Mouse (Mus musculus) CH12.LX (cell line): Measurements from ENCODE around the gene Hspa5. TPM values are rescaled to one million over a fixed set of nuclear protein-coding genes. Genes with fewer than 3 reads are reported as not detected.

ENCODE experiments used
- DNase-seq: peaks from one replicate; pipeline ENCODE4 v3.0.0-alpha.2; 2013; ENCODE audit errors: extremely low read depth
- H3K27ac ChIP-seq: 2 replicates; pipeline ENCODE4 v1.5.1; 2012; ENCODE audit warnings: low read depth, mild to moderate bottlenecking, control low read depth, moderate library complexity; ENCODE audit not compliant: insufficient read depth
- H3K27me3 ChIP-seq: replicated peaks from 2 replicates; pipeline ENCODE3; 2012; ENCODE audit warnings: inconsistent platforms
- H3K36me3 ChIP-seq, 2 experiments: replicated peaks in 1 of 2; 2 replicates each; pipeline versions ENCODE3 to v1.6.1; 2012; ENCODE audit warnings: inconsistent platforms in 1 of 2, low read length in 1 of 2, mild to moderate bottlenecking in 1 of 2, mixed read lengths in 1 of 2, moderate library complexity in 1 of 2; ENCODE audit not compliant: control insufficient read depth in 1 of 2, insufficient read depth in 1 of 2
- H3K4me1 ChIP-seq, 2 experiments: 2 replicates each; pipeline ENCODE4 v1.6.1; 2012; ENCODE audit warnings: inconsistent platforms in 1 of 2, moderate library complexity in 1 of 2; ENCODE audit not compliant: insufficient read depth in 2 of 2, control insufficient read depth in 1 of 2
- H3K4me2 ChIP-seq: 2 replicates; pipeline ENCODE4 v1.6.1; 2012; ENCODE audit warnings: low read depth, mild to moderate bottlenecking, control low read depth; ENCODE audit not compliant: poor library complexity, insufficient read depth, severe bottlenecking
- H3K4me3 ChIP-seq, 3 experiments: fragments of 150-350 bp in 1 of 3; sonication (generic) in 1 of 3; replicated peaks in 1 of 3; 2 replicates each; pipeline versions ENCODE3 to v1.5.1; 2011 to 2012; ENCODE audit warnings: low read depth in 2 of 3, low read length in 2 of 3, mild to moderate bottlenecking in 2 of 3, moderate library complexity in 2 of 3, control low read depth in 1 of 3, improper control_type of control experiment in 1 of 3, inconsistent platforms in 1 of 3, mixed read lengths in 1 of 3; ENCODE audit not compliant: poor library complexity in 1 of 3
- H3K79me2 ChIP-seq: replicated peaks from 2 replicates; pipeline ENCODE4 v1.6.1; 2012; ENCODE audit warnings: mild to moderate bottlenecking, moderate library complexity; ENCODE audit not compliant: control insufficient read depth, poor library complexity, insufficient read depth, severe bottlenecking; ENCODE audit errors: extremely low read depth
- H3K9ac ChIP-seq: 2 replicates; pipeline ENCODE4 v1.6.1; 2012; ENCODE audit warnings: low read depth, mild to moderate bottlenecking, control low read depth, moderate library complexity; ENCODE audit not compliant: insufficient read depth
- H3K9me3 ChIP-seq: replicated peaks from 2 replicates; pipeline ENCODE3; 2012; ENCODE audit warnings: low read length, inconsistent platforms, mixed read lengths
- BHLHE40 ChIP-seq: IDR thresholded peaks from 2 replicates; pipeline ENCODE4 v1.6.1; 2011; ENCODE audit warnings: mild to moderate bottlenecking, low read depth, low read length, improper control_type of control experiment
- CHD1 ChIP-seq: IDR thresholded peaks from 2 replicates; pipeline ENCODE4 v1.6.1; 2012; ENCODE audit warnings: low read depth, low read length, improper control_type of control experiment, inconsistent platforms
- CTCF ChIP-seq, 2 experiments: IDR thresholded peaks in 1 of 2; conservative IDR thresholded peaks in 1 of 2; 2 replicates each; pipeline ENCODE4 v1.5.1; 2011 to 2012; ENCODE audit warnings: low read depth in 2 of 2, low read length in 2 of 2, improper control_type of control experiment in 1 of 2, inconsistent platforms in 1 of 2, mild to moderate bottlenecking in 1 of 2, moderate library complexity in 1 of 2
- EP300 ChIP-seq: IDR thresholded peaks from 2 replicates; pipeline ENCODE4 v1.6.1; 2011; ENCODE audit warnings: low read length, improper control_type of control experiment
- ETS1 ChIP-seq: conservative IDR thresholded peaks from 2 replicates; pipeline ENCODE4 v1.6.1; 2012; ENCODE audit warnings: low read depth, mild to moderate bottlenecking, inconsistent platforms, low read length, improper control_type of control experiment, moderate library complexity
- GABPA ChIP-seq: IDR thresholded peaks from 2 replicates; pipeline ENCODE4 v1.6.1; 2012; ENCODE audit warnings: low read depth, low read length, improper control_type of control experiment, inconsistent platforms; ENCODE audit not compliant: insufficient replicate concordance
- HCFC1 ChIP-seq: IDR thresholded peaks from 2 replicates; pipeline ENCODE4 v1.6.1; 2012; ENCODE audit warnings: low read depth, mild to moderate bottlenecking, inconsistent platforms, low read length, improper control_type of control experiment
- IRF4 ChIP-seq: IDR thresholded peaks from 2 replicates; pipeline ENCODE4 v1.6.1; 2014; ENCODE audit warnings: low read depth, mild to moderate bottlenecking, inconsistent platforms, low read length, improper control_type of control experiment
- JUND ChIP-seq: conservative IDR thresholded peaks from 2 replicates; pipeline ENCODE4 v1.6.1; 2011; ENCODE audit warnings: low read depth, low read length, improper control_type of control experiment
- KAT2A ChIP-seq: IDR thresholded peaks from 2 replicates; pipeline ENCODE4 v1.6.1; 2012; ENCODE audit warnings: low read length, improper control_type of control experiment, inconsistent platforms; ENCODE audit not compliant: insufficient replicate concordance
- MAFK ChIP-seq: IDR thresholded peaks from 2 replicates; pipeline ENCODE4 v1.6.1; 2011; ENCODE audit warnings: low read length, improper control_type of control experiment; ENCODE audit not compliant: insufficient replicate concordance
- MEF2A ChIP-seq: IDR thresholded peaks from 2 replicates; pipeline ENCODE4 v1.6.1; 2014; ENCODE audit warnings: low read depth, mild to moderate bottlenecking, inconsistent platforms, low read length, improper control_type of control experiment, borderline replicate concordance
- MXI1 ChIP-seq: IDR thresholded peaks from 2 replicates; pipeline ENCODE4 v1.6.1; 2011; ENCODE audit warnings: mild to moderate bottlenecking, low read depth, low read length, improper control_type of control experiment
- MYC ChIP-seq: IDR thresholded peaks from 2 replicates; pipeline ENCODE4 v1.6.1; 2011; ENCODE audit warnings: low read depth, mild to moderate bottlenecking, improper control_type of control experiment, low read length
- RAD21 ChIP-seq: IDR thresholded peaks from 2 replicates; pipeline ENCODE4 v1.6.1; 2011; ENCODE audit warnings: low read depth, mild to moderate bottlenecking, low read length, improper control_type of control experiment, moderate library complexity
- SMC3 ChIP-seq: IDR thresholded peaks from 2 replicates; pipeline ENCODE4 v1.6.1; 2011; ENCODE audit warnings: low read depth, low read length, improper control_type of control experiment
- TBP ChIP-seq: conservative IDR thresholded peaks from 2 replicates; pipeline ENCODE4 v1.6.1; 2011; ENCODE audit warnings: low read depth, low read length, improper control_type of control experiment
- TCF12 ChIP-seq: IDR thresholded peaks from 2 replicates; pipeline ENCODE4 v1.6.1; 2014; ENCODE audit warnings: low read depth, mild to moderate bottlenecking, inconsistent platforms, low read length, improper control_type of control experiment
- UBTF ChIP-seq: IDR thresholded peaks from 2 replicates; pipeline ENCODE4 v1.6.1; 2012; ENCODE audit warnings: low read depth, mild to moderate bottlenecking, inconsistent platforms, low read length, improper control_type of control experiment, moderate library complexity
- USF2 ChIP-seq: conservative IDR thresholded peaks from 2 replicates; pipeline ENCODE4 v1.6.1; 2011; ENCODE audit warnings: low read depth, low read length, improper control_type of control experiment
- ZC3H11A ChIP-seq: IDR thresholded peaks from 2 replicates; pipeline ENCODE4 v1.6.1; 2012; ENCODE audit warnings: low read depth, mild to moderate bottlenecking, inconsistent platforms, low read length, improper control_type of control experiment
- ZKSCAN1 ChIP-seq: IDR thresholded peaks from 2 replicates; pipeline ENCODE4 v1.6.1; 2012; ENCODE audit warnings: low read depth, inconsistent platforms, low read length, improper control_type of control experiment, borderline replicate concordance
- dilution Hi-C: fragments of 300-500 bp; cut with MboI; formaldehyde crosslinking; loops from 2 replicates; pipeline ENCODE4 v1.14.3; 2020; ENCODE audit warnings: low sequenced_read_pairs; ENCODE audit not compliant: extremely low pct_unique_long_range_greater_than_20kb, extremely low pct_ligation_motif_present
- in situ Hi-C: fragments of 300-500 bp; cut with MboI; formaldehyde crosslinking; loops from 3 replicates; pipeline ENCODE4 v1.14.3; 2019; ENCODE audit warnings: low sequenced_read_pairs, low pct_ligation_motif_present, low pct_unique_long_range_greater_than_20kb, mixed read lengths
- polyA plus RNA-seq: library from polyadenylated mRNA; unstranded; fragments of >175 nt; gene quantifications from 2 replicates; pipeline ENCODE4 v1.2.1, GENCODE M21; 2012; ENCODE audit warnings: low read depth; ENCODE audit not compliant: insufficient read length
- total RNA-seq, 2 experiments: library from RNA; depleted of rRNA; stranded (reverse); fragments of 300-350 nt in 1 of 2; fragments of >200 nt in 1 of 2; gene quantifications; 2 replicates each; pipeline ENCODE4 v1.2.3; 2012 to 2014

Gene Hspa5
- total and polyA plus RNA-seq, 3 experiments = 791 to 1,168 (median 866) TPM

DNA sequence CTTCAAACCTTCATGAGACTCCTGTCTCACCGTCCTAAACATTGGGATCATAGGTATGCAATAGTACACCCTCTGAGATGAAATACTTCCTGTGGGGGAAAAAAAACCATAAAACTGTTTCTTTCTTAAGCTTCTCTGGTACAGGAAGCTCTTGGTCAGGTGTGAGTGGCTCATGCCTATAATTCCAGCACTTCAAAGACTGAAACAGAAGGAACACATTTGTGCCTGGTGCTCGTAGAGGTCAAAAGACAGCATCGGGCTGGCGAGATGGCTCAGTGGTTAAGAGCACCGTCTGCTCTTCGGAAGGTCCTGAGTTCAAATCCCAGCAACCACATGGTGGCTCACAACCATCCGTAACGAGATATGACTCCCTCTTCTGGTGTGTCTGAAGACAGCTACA, 27.3 kb upstream of the Hspa5 start:
- no peak overlapping the region for H3K4me3 ChIP-seq
- in situ Hi-C loops = no loop called here
- H3K4me2 ChIP-seq = no peak overlapping the region
- no peaks in the 10 kb centered on the region for H3K27me3 ChIP-seq
- H3K36me3 ChIP-seq = peaks cover 6 to 49% of the 10 kb centered on the region in 2 experiments
- TF ChIP-seq CTCF (conservative IDR thresholded peaks at IDR 0.05 in 1 of 2, IDR thresholded peaks at IDR 0.05 in 1 of 2; ENCODE audit: low read depth in 2 of 2, low read length in 2 of 2) (no peak), GABPA (no peak), ETS1 (no peak), USF2 (no peak), HCFC1 (no peak), TBP (no peak), IRF4 (no peak), KAT2A (no peak), UBTF (no peak)
- H3K79me2 ChIP-seq = peaks cover 25% of the 10 kb centered on the region
- peaks cover 0 to 11% of the 10 kb centered on the region in 2 experiments; a peak in 2 of 4 replicates for H3K4me1 ChIP-seq
- no peak for DNase-seq
- dilution Hi-C loops = no loop called here
- H3K27ac ChIP-seq = no peak overlapping the region
- H3K9me3 ChIP-seq = no peaks in the 10 kb centered on the region
- no peak overlapping the region for H3K9ac ChIP-seq

DNA sequence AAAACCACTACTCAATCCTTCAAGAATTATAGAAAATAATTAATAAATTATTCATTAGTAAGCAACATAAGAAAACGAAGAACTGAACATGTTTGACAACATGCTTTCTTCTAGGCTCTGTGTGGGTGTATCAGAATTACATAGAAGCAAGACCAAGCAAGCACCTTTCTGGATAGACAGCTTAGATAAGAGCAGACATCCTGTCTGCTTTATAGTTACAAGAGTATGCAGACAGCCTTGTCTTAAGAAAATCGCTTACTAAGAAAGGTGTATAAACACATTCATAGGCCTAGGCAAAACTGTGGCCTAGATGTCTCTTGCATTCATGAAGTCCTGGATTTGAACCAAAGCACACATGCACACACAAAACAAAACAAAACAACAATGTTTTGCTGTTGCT, 26.1 kb upstream of the Hspa5 start:
- no peaks in the 10 kb centered on the region for H3K9me3 ChIP-seq
- H3K36me3 ChIP-seq = peaks cover 6 to 48% of the 10 kb centered on the region in 2 experiments
- H3K79me2 ChIP-seq = peaks cover 30% of the 10 kb centered on the region
- H3K27ac ChIP-seq = no peak overlapping the region
- DNase-seq = no peak
- no peak overlapping the region for H3K4me2 ChIP-seq
- H3K4me1 ChIP-seq = peaks cover 0 to 17% of the 10 kb centered on the region in 2 experiments; a peak in 2 of 4 replicates
- no peaks in the 10 kb centered on the region for H3K27me3 ChIP-seq
- in situ Hi-C loops = no loop called here
- dilution Hi-C loops = no loop called here
- TF ChIP-seq BHLHE40 = no peak
- TF ChIP-seq JUND = no peak
- no peak for TF ChIP-seq MXI1
- TF ChIP-seq MYC = no peak
- no peak for TF ChIP-seq EP300
- no peak for TF ChIP-seq CHD1
- no peak for TF ChIP-seq SMC3
- TF ChIP-seq ETS1 = no peak
- no peak for TF ChIP-seq TCF12
- TF ChIP-seq CTCF (conservative IDR thresholded peaks at IDR 0.05 in 1 of 2, IDR thresholded peaks at IDR 0.05 in 1 of 2; ENCODE audit: low read depth in 2 of 2, low read length in 2 of 2) = no peak
- TF ChIP-seq MAFK = no peak
- TF ChIP-seq ZC3H11A = no peak
- no peak for TF ChIP-seq ZKSCAN1
- TF ChIP-seq GABPA = no peak
- no peak for TF ChIP-seq USF2
- no peak for TF ChIP-seq MEF2A
- TF ChIP-seq RAD21 = no peak
- H3K4me3 ChIP-seq = no peak overlapping the region
- no peak overlapping the region for H3K9ac ChIP-seq
